Mouse (Mus musculus) myocyte (in vitro differentiated cells): ENCODE results near the gene Myl12a. TPM values are rescaled to one million over a fixed set of nuclear protein-coding genes. Genes with fewer than 3 reads are reported as not detected.

Experiments used
- H3K27me3 ChIP-seq: one replicate; pipeline ENCODE4 v1.6.1; 2011; ENCODE audit not compliant: control insufficient read depth, insufficient read depth, insufficient read length
- H3K36me3 ChIP-seq: one replicate; pipeline ENCODE4 v1.6.1; 2011; ENCODE audit not compliant: control insufficient read depth, insufficient read depth
- H3K4me2 ChIP-seq: one replicate; pipeline ENCODE4 v1.6.1; 2011; ENCODE audit warnings: low read depth, control low read depth
- H3K4me3 ChIP-seq: one replicate; pipeline ENCODE4 v1.5.1; 2011; ENCODE audit warnings: mild to moderate bottlenecking, control low read depth, moderate library complexity
- H3K79me2 ChIP-seq: one replicate; pipeline ENCODE4 v1.6.1; 2011; ENCODE audit not compliant: control insufficient read depth, insufficient read depth
- H3ac ChIP-seq: one replicate; pipeline ENCODE4 v1.6.1; 2011; ENCODE audit not compliant: control insufficient read depth, insufficient read length
- CEBPB ChIP-seq: IDR thresholded peaks from 2 replicates; pipeline ENCODE4 v1.6.1; 2011; ENCODE audit warnings: mild to moderate bottlenecking, moderate library complexity; ENCODE audit not compliant: poor library complexity, insufficient read depth, severe bottlenecking
- E2F4 ChIP-seq: IDR thresholded peaks from one replicate; pipeline ENCODE4 v1.6.1; 2011; ENCODE audit warnings: mild to moderate bottlenecking, control low read depth, moderate library complexity; ENCODE audit not compliant: insufficient read depth
- MAX ChIP-seq: IDR thresholded peaks from one replicate; pipeline ENCODE4 v1.6.1; 2011; ENCODE audit warnings: low read depth, mild to moderate bottlenecking, control low read depth
- MYOD1 ChIP-seq, 3 experiments: IDR thresholded peaks; one replicate each; pipeline ENCODE4 v1.6.1; 2011; ENCODE audit warnings: control low read depth in 2 of 3, low read depth in 2 of 3, mild to moderate bottlenecking in 2 of 3, moderate library complexity in 1 of 3; ENCODE audit not compliant: insufficient read length in 2 of 3, control insufficient read depth in 1 of 3
- MYOG ChIP-seq, 3 experiments: IDR thresholded peaks; one replicate each; pipeline ENCODE4 v1.6.1; 2011; ENCODE audit warnings: control low read depth in 2 of 3, low read depth in 2 of 3, mild to moderate bottlenecking in 2 of 3; ENCODE audit not compliant: insufficient read length in 2 of 3, control insufficient read depth in 1 of 3, insufficient read depth in 1 of 3
- POLR2A ChIP-seq: IDR thresholded peaks from one replicate; pipeline ENCODE4 v1.6.1; 2011; ENCODE audit warnings: low read depth, mild to moderate bottlenecking, control low read depth, moderate library complexity; ENCODE audit not compliant: insufficient read length
- POLR2AphosphoS2 ChIP-seq: IDR thresholded peaks from one replicate; pipeline ENCODE4 v1.6.1; 2011; ENCODE audit warnings: low read depth, control low read depth; ENCODE audit not compliant: insufficient read length
- REST ChIP-seq: IDR thresholded peaks from one replicate; pipeline ENCODE4 v1.6.1; 2011; ENCODE audit warnings: mild to moderate bottlenecking, control low read depth, moderate library complexity; ENCODE audit not compliant: insufficient read depth, insufficient read length
- SRF ChIP-seq: IDR thresholded peaks from one replicate; pipeline ENCODE4 v1.6.1; 2011; ENCODE audit warnings: low read depth; ENCODE audit not compliant: control insufficient read depth, insufficient read length
- TCF12 ChIP-seq: IDR thresholded peaks from one replicate; pipeline ENCODE4 v1.6.1; 2011; ENCODE audit warnings: mild to moderate bottlenecking, control low read depth; ENCODE audit not compliant: poor library complexity, insufficient read depth, severe bottlenecking
- TCF3 ChIP-seq: IDR thresholded peaks from one replicate; pipeline ENCODE4 v1.6.1; 2011; ENCODE audit warnings: low read depth, control low read depth; ENCODE audit not compliant: insufficient read length
- USF1 ChIP-seq: IDR thresholded peaks from one replicate; pipeline ENCODE4 v1.6.1; 2011; ENCODE audit warnings: low read depth, mild to moderate bottlenecking, control low read depth, moderate library complexity
- polyA plus RNA-seq: library from polyadenylated mRNA; unstranded; fragments of >200 nt; fragmentation: generic; extraction: Trizol; gene quantifications from one replicate; pipeline ENCODE4 v1.2.1, GENCODE M21; 2012; ENCODE audit warnings: missing spikeins

The Myl12a gene
- polyA plus RNA-seq, 1 experiment, result 880 TPM

DNA sequence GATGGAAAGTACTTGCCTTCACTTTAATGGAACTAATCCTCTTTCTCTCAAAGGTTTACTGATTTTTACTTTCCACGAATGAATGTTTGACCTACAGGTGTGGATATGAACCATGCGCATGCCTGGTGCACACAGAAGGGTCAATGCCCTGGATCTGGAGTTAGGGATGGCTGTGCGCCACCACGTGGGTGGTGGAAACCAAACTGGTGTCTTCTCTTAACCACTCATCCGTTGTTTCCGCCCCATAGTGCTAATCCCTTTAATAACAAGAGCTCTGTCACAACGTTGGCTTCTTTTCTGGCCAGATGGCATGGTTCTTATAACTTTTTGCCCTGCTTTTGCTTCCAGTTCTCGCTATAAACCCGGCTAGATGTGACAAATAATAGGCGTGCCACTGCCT is 51.4 kb downstream of the Myl12a start:
- no peak for TF ChIP-seq CEBPB
- TF ChIP-seq SRF, result no peak
- no peak for TF ChIP-seq MYOG (IDR thresholded peaks at IDR 0.05; ENCODE audit: control insufficient read depth in 1 of 3, insufficient read depth in 1 of 3, insufficient read length in 2 of 3, low read depth in 2 of 3)
- no peak for TF ChIP-seq MAX
- TF ChIP-seq TCF3, result no peak
- no peak for TF ChIP-seq USF1
- no peak for TF ChIP-seq TCF12
- TF ChIP-seq MYOD1 (IDR thresholded peaks at IDR 0.05; ENCODE audit: control insufficient read depth in 1 of 3, insufficient read length in 2 of 3, low read depth in 2 of 3), result no peak
- no peak for TF ChIP-seq E2F4
- Histone ChIP-seq H3K4me2 (no peak overlapping the region), H3ac (no peak overlapping the region), H3K27me3 (no peaks in the 10 kb centered on the region), H3K79me2 (no peaks in the 10 kb centered on the region), H3K4me3 (no peak overlapping the region), H3K36me3 (no peaks in the 10 kb centered on the region)

DNA sequence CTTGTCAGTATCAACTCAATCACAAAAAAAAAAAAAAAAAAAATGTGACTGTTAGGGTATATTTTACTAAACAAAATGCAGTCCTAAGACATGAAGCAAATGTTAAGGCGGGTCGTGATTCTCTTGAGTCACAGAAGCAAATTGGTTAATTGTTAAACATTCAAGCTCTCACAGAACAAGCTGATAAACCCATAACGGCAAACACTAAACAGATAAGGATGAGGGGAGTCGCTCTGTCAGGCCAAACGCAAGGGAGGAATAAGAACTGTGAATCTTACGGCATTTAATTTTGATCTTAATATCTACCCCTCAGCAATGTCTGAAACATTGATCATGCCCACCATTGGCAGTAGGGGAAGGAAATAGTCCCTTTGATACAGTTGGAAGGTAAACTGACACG is 53.5 kb downstream of the Myl12a start:
- H3K4me3 ChIP-seq, result no peak overlapping the region
- H3K79me2 ChIP-seq, result no peaks in the 10 kb centered on the region
- no peak for TF ChIP-seq REST
- no peak for TF ChIP-seq POLR2A
- TF ChIP-seq E2F4, result no peak
- TF ChIP-seq TCF12, result no peak
- no peak for TF ChIP-seq CEBPB
- no peak overlapping the region for H3K4me2 ChIP-seq
- no peak overlapping the region for H3ac ChIP-seq
- no peaks in the 10 kb centered on the region for H3K36me3 ChIP-seq
- no peaks in the 10 kb centered on the region for H3K27me3 ChIP-seq

DNA sequence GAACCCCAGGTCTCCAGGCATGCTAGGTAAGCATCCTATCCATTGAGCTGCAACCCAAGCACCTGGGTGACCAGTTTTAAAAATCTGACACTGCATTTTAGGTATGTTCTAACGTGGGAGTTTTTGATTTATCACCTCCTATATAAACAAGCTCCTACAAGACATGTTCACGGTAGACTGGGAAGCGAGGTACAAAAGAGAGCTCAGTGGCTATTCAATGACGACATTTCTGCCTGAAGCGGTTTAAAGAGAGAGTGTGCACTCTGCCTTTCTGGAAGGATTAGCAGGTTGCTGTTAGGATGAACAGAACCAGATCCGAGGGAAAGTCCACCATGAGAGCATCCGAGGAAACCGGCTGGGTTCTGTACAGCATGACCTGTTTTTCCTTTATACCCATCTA is 54.0 kb downstream of the Myl12a start:
- no peak overlapping the region for H3K4me3 ChIP-seq
- H3K36me3 ChIP-seq, result no peaks in the 10 kb centered on the region
- TF ChIP-seq REST, result no peak
- no peak for TF ChIP-seq TCF12
- no peak overlapping the region for H3ac ChIP-seq
- H3K79me2 ChIP-seq, result no peaks in the 10 kb centered on the region
- no peak overlapping the region for H3K4me2 ChIP-seq
- no peaks in the 10 kb centered on the region for H3K27me3 ChIP-seq

DNA sequence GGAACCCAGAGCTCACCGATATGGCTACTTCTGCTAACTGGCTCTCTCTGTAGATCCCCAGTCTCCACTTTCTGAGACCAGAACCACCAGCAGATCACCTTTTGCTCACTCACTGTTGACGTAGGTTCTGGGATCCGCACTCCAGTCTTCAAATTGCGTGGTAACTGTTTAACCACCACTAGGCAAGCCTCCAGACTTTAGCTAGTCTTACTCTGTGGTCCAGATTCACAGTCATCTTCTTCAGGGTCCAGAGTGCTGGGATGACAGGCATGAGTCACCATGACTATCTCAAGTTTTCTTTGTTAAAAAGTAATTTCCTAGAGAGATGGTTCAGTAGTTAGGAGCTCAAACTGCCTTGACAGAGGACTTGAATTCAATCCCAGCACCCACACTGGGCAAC is 58.9 kb downstream of the Myl12a start:
- Histone ChIP-seq H3K4me2 (no peak overlapping the region), H3K4me3 (no peak overlapping the region), H3K36me3 (no peaks in the 10 kb centered on the region), H3K27me3 (no peaks in the 10 kb centered on the region), H3ac (no peak overlapping the region), H3K79me2 (no peaks in the 10 kb centered on the region)
- TF ChIP-seq USF1 (no peak), MYOG (IDR thresholded peaks at IDR 0.05; ENCODE audit: control insufficient read depth in 1 of 3, insufficient read depth in 1 of 3, insufficient read length in 2 of 3, low read depth in 2 of 3) (no peak), POLR2AphosphoS2 (no peak), E2F4 (no peak), TCF3 (no peak), REST (no peak), TCF12 (no peak), SRF (no peak)

Other genes with a start within 250 kb of the Myl12a start
- gene Tgif1, start 149.3 kb downstream of the Myl12a start, polyA plus RNA-seq, result 75.2 TPM
- 52.7 TPM for gene Myom1, start 245 bp downstream of the Myl12a start, polyA plus RNA-seq
- 6.4 TPM for gene Lpin2, start 179.7 kb upstream of the Myl12a start, polyA plus RNA-seq